In the genomic region with DNA sequence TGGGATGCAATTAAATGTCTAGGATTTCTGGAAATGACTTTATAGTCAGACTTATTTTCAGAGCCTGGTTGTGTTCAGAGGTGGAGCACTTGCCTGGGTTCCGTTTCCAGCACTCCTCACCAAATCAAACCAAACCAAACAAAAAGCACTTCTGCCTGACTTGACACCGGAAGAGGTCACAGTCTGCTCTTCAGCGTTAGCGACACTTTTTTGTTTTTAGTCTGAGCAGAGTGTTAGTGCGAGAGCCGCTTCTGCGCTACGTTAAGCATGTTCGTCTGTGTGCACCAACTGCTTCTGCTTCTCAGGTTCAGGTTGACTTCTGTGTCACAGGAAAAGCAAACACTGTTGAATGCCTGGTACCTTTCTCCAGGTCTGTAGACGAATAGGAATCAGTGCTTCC, we compare ENCODE assay signal across 9 mouse cellular contexts. TPM values are rescaled to one million over a fixed set of nuclear protein-coding genes. Genes with fewer than 3 reads are reported as not detected.
A peak's percentile ranks its signal among the peaks of the same experiment; 100 is the strongest.
DNase-seq lines count a peak whose midpoint lies in the region; ATAC-seq and TF ChIP-seq lines count a peak whose summit lies in the region.
"Had no signal": no experiment of that assay in that cellular context is flagged by ENCODE, and none has a peak within 500 bp of the region (broad histone marks: within the 10 kb centered on the region; RNA-seq: fewer than 3 reads in every experiment).

No protein-coding gene starts in this region.

- DNase-seq in forebrain, embryonic 10.5 days (ENCODE audit: extremely low spot score, low spot score) = no peak
- no peak for DNase-seq in liver, embryonic 14.5 days (ENCODE audit: low read depth in 3 of 3, low spot score in 3 of 3)
- DNase-seq in thymus, postnatal 14 days = peak; percentile 57
- no peak for DNase-seq in Muller cell, postnatal 12 days (ENCODE audit: inconsistent ontology term)

- H3K36me3 ChIP-seq in forebrain, embryonic 10.5 days (replicated peaks) = 0 out of 2 replicates have a peak, but pooled peaks cover 2% of the 10 kb centered on the region
- H3K36me3 ChIP-seq in forebrain, embryonic 16.5 days (ENCODE audit: control insufficient read depth, insufficient read depth) = no peaks in the 10 kb centered on the region
- H3K36me3 ChIP-seq in megakaryocyte, embryonic 14.5 days (replicated peaks; ENCODE audit: low read length) = peaks cover 7% of the 10 kb centered on the region
- H3K36me3 ChIP-seq in liver, embryonic 14.5 days (replicated peaks; ENCODE audit: control insufficient read depth, insufficient read depth, low read depth) = no peaks in the 10 kb centered on the region
- H3K36me3 ChIP-seq in forebrain, embryonic 13.5 days (ENCODE audit: poor library complexity, severe bottlenecking) = no peaks in the 10 kb centered on the region
- H3K36me3 ChIP-seq: limb, embryonic 13.5 days had no signal

- no peaks in the 10 kb centered on the region for H3K27me3 ChIP-seq in forebrain, embryonic 10.5 days (ENCODE audit: poor library complexity, severe bottlenecking)
- no peaks in the 10 kb centered on the region for H3K27me3 ChIP-seq in forebrain, embryonic 16.5 days (replicated peaks; ENCODE audit: control insufficient read depth, insufficient read depth, low read length)
- H3K27me3 ChIP-seq in megakaryocyte, embryonic 14.5 days (replicated peaks) = no peaks in the 10 kb centered on the region
- no peaks in the 10 kb centered on the region for H3K27me3 ChIP-seq in liver, embryonic 14.5 days (ENCODE audit: control insufficient read depth, insufficient read depth, low read length)
- no peaks in the 10 kb centered on the region for H3K27me3 ChIP-seq in forebrain, embryonic 13.5 days
- H3K27me3 ChIP-seq: limb, embryonic 13.5 days had no signal

- no peak overlapping the region for H3K9ac ChIP-seq in forebrain, embryonic 16.5 days (replicated peaks; ENCODE audit: low read depth, low read length)
- H3K9ac ChIP-seq in liver, embryonic 14.5 days (replicated peaks) = peak overlapping the region; percentile 35; the same call in 1 of the 2 replicates
- no peak overlapping the region for H3K9ac ChIP-seq in forebrain, embryonic 13.5 days
- H3K9ac ChIP-seq: limb, embryonic 13.5 days had no signal

- peaks cover 36% of the 10 kb centered on the region for H3K4me1 ChIP-seq in forebrain, embryonic 10.5 days
- H3K4me1 ChIP-seq in forebrain, embryonic 16.5 days (replicated peaks; ENCODE audit: control insufficient read depth, insufficient read depth, low read length) = peaks cover 8% of the 10 kb centered on the region; the same call in 1 of the 2 replicates
- H3K4me1 ChIP-seq in megakaryocyte, embryonic 14.5 days = peaks cover 93% of the 10 kb centered on the region
- H3K4me1 ChIP-seq in liver, embryonic 14.5 days (replicated peaks; ENCODE audit: control insufficient read depth in 2 of 2, insufficient read depth in 2 of 2, low read length in 1 of 2) = peaks cover 54 to 61% of the 10 kb centered on the region in 2 experiments
- H3K4me1 ChIP-seq in forebrain, embryonic 13.5 days = peaks cover 14% of the 10 kb centered on the region

- no peak overlapping the region for H3K4me3 ChIP-seq in forebrain, embryonic 10.5 days
- no peak overlapping the region for H3K4me3 ChIP-seq in forebrain, embryonic 16.5 days (replicated peaks; ENCODE audit: low read length)
- peak overlapping the region; percentile 77 for H3K4me3 ChIP-seq in megakaryocyte, embryonic 14.5 days (replicated peaks)
- no peak overlapping the region for H3K4me3 ChIP-seq in liver, embryonic 14.5 days (ENCODE audit: insufficient read depth in 1 of 2, low read depth in 2 of 2, low read length in 2 of 2)
- no peak overlapping the region for H3K4me3 ChIP-seq in forebrain, embryonic 13.5 days
- H3K4me3 ChIP-seq: limb, embryonic 13.5 days had no signal

- peak overlapping the region; percentile 25; the same call in 1 of the 2 replicates for H3K27ac ChIP-seq in forebrain, embryonic 10.5 days
- no peak overlapping the region for H3K27ac ChIP-seq in forebrain, embryonic 16.5 days (ENCODE audit: low read length)
- H3K27ac ChIP-seq in liver, embryonic 14.5 days = peak overlapping the region; percentile 92; the same call in 1 of the 2 replicates
- no peak overlapping the region for H3K27ac ChIP-seq in forebrain, embryonic 13.5 days
- H3K27ac ChIP-seq: limb, embryonic 13.5 days had no signal

- H3K9me3 ChIP-seq in forebrain, embryonic 10.5 days = no peaks in the 10 kb centered on the region
- no peaks in the 10 kb centered on the region for H3K9me3 ChIP-seq in forebrain, embryonic 16.5 days (ENCODE audit: control insufficient read depth, low read length)
- H3K9me3 ChIP-seq in megakaryocyte, embryonic 14.5 days = no peaks in the 10 kb centered on the region
- H3K9me3 ChIP-seq in liver, embryonic 14.5 days (ENCODE audit: control insufficient read depth, low read length) = no peaks in the 10 kb centered on the region
- no peaks in the 10 kb centered on the region for H3K9me3 ChIP-seq in forebrain, embryonic 13.5 days (replicated peaks)
- H3K9me3 ChIP-seq: limb, embryonic 13.5 days had no signal

- H3K4me2 ChIP-seq in forebrain, embryonic 16.5 days (ENCODE audit: low read length) = no peak overlapping the region
- peak overlapping the region; percentile 78 for H3K4me2 ChIP-seq in liver, embryonic 14.5 days (ENCODE audit: low read depth)
- H3K4me2 ChIP-seq in forebrain, embryonic 13.5 days = no peak overlapping the region
- H3K4me2 ChIP-seq: limb, embryonic 13.5 days had no signal

- no peak for TF ChIP-seq CTCF in liver, embryonic 14.5 days (IDR thresholded peaks at IDR 0.05; ENCODE audit: low read depth)

- no peak for TF ChIP-seq EP300 in liver, embryonic 14.5 days (IDR thresholded peaks at IDR 0.05; ENCODE audit: low read depth)

- ATAC-seq in forebrain, embryonic 16.5 days = no peak
- ATAC-seq in megakaryocyte, adult 5-6 weeks (ENCODE audit: poor library complexity, severe bottlenecking) = no peak; the same call in 1 of the 2 replicates
- ATAC-seq in liver, embryonic 14.5 days (ENCODE audit: insufficient read depth) = no peak
- no peak for ATAC-seq in forebrain, embryonic 13.5 days

- WGBS in forebrain, embryonic 10.5 days = 71% methylated on average over 10 of the region's 10 CpGs
- whole genome bisulfite sequencing in forebrain, embryonic 16.5 days = 66% methylated on average over 10 of the region's 10 CpGs
- 21% methylated on average over 10 of the region's 10 CpGs for WGBS in liver, embryonic 14.5 days (ENCODE audit: insufficient replicate concordance)
- 55% methylated on average over 10 of the region's 10 CpGs for WGBS in forebrain, embryonic 13.5 days

RNA-seq across cellular contexts. Expression of a gene that starts 44.0 kb away (rescaled TPM):
- 55.4 and 59.3 TPM in 2 replicates for polyA plus RNA-seq in forebrain, embryonic 10.5 days (2016; fragmentation: Nextera tagmentation; extraction: Ambion mirVana)
- polyA plus RNA-seq in forebrain, embryonic 16.5 days (2015; fragmentation: Nextera tagmentation; extraction: Ambion mirVana) = 30.6 and 36.6 TPM in 2 replicates
- 1.3 and 6.1 TPM in 2 replicates for polyA plus RNA-seq in megakaryocyte, embryonic 14.5 days (2012; ENCODE audit: insufficient read depth, low replicate concordance)
- total RNA-seq in megakaryocyte, adult 5-6 weeks (2015) = 235 and 240 TPM in 2 replicates
- total RNA-seq in megakaryocyte, adult 5-6 weeks (2017) = 317 and 336 TPM in 2 replicates
- 8.2 and 12.7 TPM in 2 replicates for polyA plus RNA-seq in liver, embryonic 14.5 days (2012; rRNA removed)
- 21.7 and 26.7 TPM in 2 replicates for polyA plus RNA-seq in liver, embryonic 14.5 days (2014; fragmentation: Nextera tagmentation; extraction: Ambion mirVana)
- 34.2 and 34.5 TPM in 2 replicates for polyA plus RNA-seq in forebrain, embryonic 13.5 days (2015; fragmentation: Nextera tagmentation; extraction: Ambion mirVana)

Comparison
In these comparisons a context has a peak if more than half of its experiments do, and no peak if none do; other contexts are left out.
1. H3K27ac ChIP-seq: peak in forebrain, embryonic 10.5 days (single experiment) and liver, embryonic 14.5 days (single experiment); none in forebrain, embryonic 16.5 days (single experiment) and forebrain, embryonic 13.5 days (single experiment).